Comparison of ENCODE assay signal across 8 mouse cellular contexts in genomic region chr11:69045531-69046394, GRCm38 (mm10). TPM values are rescaled to one million over a fixed set of nuclear protein-coding genes. Genes with fewer than 3 reads are reported as not detected.
DNase-seq lines count a peak whose midpoint lies in the region; ATAC-seq and TF ChIP-seq lines count a peak whose summit lies in the region.

Gene Aurkb, plus strand, starts transcription at chr11:69045647.

- peak; percentile 97 for DNase-seq in embryonic facial prominence, embryonic 14.5 days (ENCODE audit: low spot score)
- peak; percentile 96 for DNase-seq in heart, embryonic 10.5 days (ENCODE audit: low spot score)
- peak; percentile 92 for DNase-seq in neural tube, embryonic 11.5 days (ENCODE audit: low spot score)
- DNase-seq in stomach, postnatal 0 days (ENCODE audit: low spot score) = peak; percentile 90

- peak; percentile 82 for ATAC-seq in CD4-positive, CD25-positive, alpha-beta regulatory T cell, adult 4 months
- ATAC-seq in embryonic facial prominence, embryonic 14.5 days (ENCODE audit: low read depth) = peak; percentile 84
- peak; percentile 81 for ATAC-seq in kidney, embryonic 14.5 days (ENCODE audit: low FRiP score, low TSS enrichment)
- ATAC-seq in liver, embryonic 15.5 days (ENCODE audit: insufficient read depth) = peak; percentile 81
- peak; percentile 77; the same call in 1 of the 2 replicates for ATAC-seq in neural tube, embryonic 11.5 days (ENCODE audit: insufficient read depth, low FRiP score, low TSS enrichment)
- peak; percentile 76 for ATAC-seq in stomach, postnatal 0 days (ENCODE audit: low FRiP score, low TSS enrichment)

- TF ChIP-seq POLR2A in bone marrow, adult 2 months (IDR thresholded peaks at IDR 0.05; ENCODE audit: borderline replicate concordance, control insufficient read depth, low read depth, low read length) = peak; percentile 80; the same call in 1 of the 2 replicates

- no peak for TF ChIP-seq EP300 in stomach, postnatal 0 days (optimal IDR thresholded peaks at IDR 0.05)

- H3K9me3 ChIP-seq in embryonic facial prominence, embryonic 14.5 days (ENCODE audit: control insufficient read depth, low read length) = no peaks in the 10 kb centered on the region
- H3K9me3 ChIP-seq in heart, embryonic 10.5 days = no peaks in the 10 kb centered on the region
- H3K9me3 ChIP-seq in kidney, embryonic 14.5 days (ENCODE audit: control insufficient read depth, low read length) = no peaks in the 10 kb centered on the region
- H3K9me3 ChIP-seq in liver, embryonic 15.5 days (replicated peaks) = no peaks in the 10 kb centered on the region
- no peaks in the 10 kb centered on the region for H3K9me3 ChIP-seq in neural tube, embryonic 11.5 days (ENCODE audit: control insufficient read depth, low read length)
- H3K9me3 ChIP-seq in stomach, postnatal 0 days (ENCODE audit: control insufficient read depth, low read length) = no peaks in the 10 kb centered on the region

- H3K27ac ChIP-seq in bone marrow, adult 2 months (ENCODE audit: control insufficient read depth, insufficient read depth, low read depth, low read length, poor library complexity) = peak within 1 kb of the TSS; percentile 81
- peak within 1 kb of the TSS; percentile 85 for H3K27ac ChIP-seq in embryonic facial prominence, embryonic 14.5 days (replicated peaks; ENCODE audit: low read depth, low read length)
- peak within 1 kb of the TSS; percentile 96 for H3K27ac ChIP-seq in heart, embryonic 10.5 days
- peak within 1 kb of the TSS; percentile 96 for H3K27ac ChIP-seq in kidney, embryonic 14.5 days (ENCODE audit: low read depth, low read length)
- H3K27ac ChIP-seq in liver, embryonic 15.5 days (replicated peaks) = peak within 1 kb of the TSS; percentile 93
- peak within 1 kb of the TSS; percentile 67 for H3K27ac ChIP-seq in neural tube, embryonic 11.5 days (ENCODE audit: low read depth, low read length)
- peak within 1 kb of the TSS; percentile 79 for H3K27ac ChIP-seq in stomach, postnatal 0 days (replicated peaks)

- peaks cover 26% of the 10 kb centered on the region for H3K36me3 ChIP-seq in embryonic facial prominence, embryonic 14.5 days (ENCODE audit: control insufficient read depth, insufficient read depth, low read length)
- peaks cover 32% of the 10 kb centered on the region for H3K36me3 ChIP-seq in heart, embryonic 10.5 days
- peaks cover 30% of the 10 kb centered on the region for H3K36me3 ChIP-seq in kidney, embryonic 14.5 days (ENCODE audit: control insufficient read depth, insufficient read depth, low read length)
- peaks cover 36% of the 10 kb centered on the region for H3K36me3 ChIP-seq in liver, embryonic 15.5 days (replicated peaks)
- H3K36me3 ChIP-seq in neural tube, embryonic 11.5 days (ENCODE audit: control insufficient read depth, insufficient read depth, low read length) = peaks cover 12% of the 10 kb centered on the region
- H3K36me3 ChIP-seq in stomach, postnatal 0 days (ENCODE audit: control insufficient read depth, insufficient read depth, low read length) = no peaks in the 10 kb centered on the region

- peak within 1 kb of the TSS; percentile 81 for H3K9ac ChIP-seq in embryonic facial prominence, embryonic 14.5 days (ENCODE audit: low read depth, low read length)
- H3K9ac ChIP-seq in kidney, embryonic 14.5 days (ENCODE audit: low read depth, low read length) = peak within 1 kb of the TSS; percentile 88
- H3K9ac ChIP-seq in liver, embryonic 15.5 days = peak within 1 kb of the TSS; percentile 90
- peak within 1 kb of the TSS; percentile 61 for H3K9ac ChIP-seq in neural tube, embryonic 11.5 days (ENCODE audit: low read length)
- peak within 1 kb of the TSS; percentile 70 for H3K9ac ChIP-seq in stomach, postnatal 0 days (ENCODE audit: low read length)

- TF ChIP-seq CTCF in bone marrow, adult 2 months (IDR thresholded peaks at IDR 0.05; ENCODE audit: control insufficient read depth, insufficient read depth, low read length) = 0 out of 2 replicates have a peak, but pooled peaks have one; percentile 15
- TF ChIP-seq CTCF in stomach, postnatal 0 days (IDR thresholded peaks at IDR 0.05; ENCODE audit: low read depth) = no peak

- peak within 1 kb of the TSS; percentile 80 for H3K4me2 ChIP-seq in embryonic facial prominence, embryonic 14.5 days (ENCODE audit: low read depth, low read length)
- H3K4me2 ChIP-seq in kidney, embryonic 14.5 days (replicated peaks; ENCODE audit: low read depth, low read length) = peak within 1 kb of the TSS; percentile 76
- peak within 1 kb of the TSS; percentile 74 for H3K4me2 ChIP-seq in liver, embryonic 15.5 days
- H3K4me2 ChIP-seq in neural tube, embryonic 11.5 days (ENCODE audit: low read depth) = peak within 1 kb of the TSS; percentile 63
- H3K4me2 ChIP-seq in stomach, postnatal 0 days (replicated peaks; ENCODE audit: low read depth) = peak within 1 kb of the TSS; percentile 86

- peak within 1 kb of the TSS; percentile 86 for H3K4me3 ChIP-seq in bone marrow, adult 2 months (replicated peaks; ENCODE audit: control insufficient read depth, low read depth, low read length)
- peak within 1 kb of the TSS; percentile 76 for H3K4me3 ChIP-seq in embryonic facial prominence, embryonic 14.5 days (ENCODE audit: low read depth, low read length)
- H3K4me3 ChIP-seq in heart, embryonic 10.5 days = peak within 1 kb of the TSS; percentile 96
- peak within 1 kb of the TSS; percentile 90 for H3K4me3 ChIP-seq in kidney, embryonic 14.5 days (ENCODE audit: low read length)
- peak within 1 kb of the TSS; percentile 85 for H3K4me3 ChIP-seq in liver, embryonic 15.5 days (replicated peaks)
- peak within 1 kb of the TSS; percentile 78 for H3K4me3 ChIP-seq in neural tube, embryonic 11.5 days (ENCODE audit: low read depth, low read length)
- H3K4me3 ChIP-seq in stomach, postnatal 0 days (ENCODE audit: low read depth, low read length) = peak within 1 kb of the TSS; percentile 79

- no peaks in the 10 kb centered on the region for H3K27me3 ChIP-seq in embryonic facial prominence, embryonic 14.5 days (replicated peaks; ENCODE audit: control insufficient read depth, insufficient read depth, low read length)
- no peaks in the 10 kb centered on the region for H3K27me3 ChIP-seq in heart, embryonic 10.5 days (ENCODE audit: insufficient read depth, poor library complexity, severe bottlenecking)
- no peaks in the 10 kb centered on the region for H3K27me3 ChIP-seq in kidney, embryonic 14.5 days (ENCODE audit: control insufficient read depth, insufficient read depth, low read length)
- H3K27me3 ChIP-seq in liver, embryonic 15.5 days = no peaks in the 10 kb centered on the region
- H3K27me3 ChIP-seq in neural tube, embryonic 11.5 days (ENCODE audit: control insufficient read depth, insufficient read depth, low read length) = no peaks in the 10 kb centered on the region
- no peaks in the 10 kb centered on the region for H3K27me3 ChIP-seq in stomach, postnatal 0 days (ENCODE audit: control insufficient read depth, insufficient read depth, low read length)

- under 1% methylated on average over 54 of the region's 54 CpGs for WGBS in bone marrow, adult 2 months
- WGBS in embryonic facial prominence, embryonic 14.5 days = under 1% methylated on average over 41 of the region's 54 CpGs
- under 1% methylated on average over 54 of the region's 54 CpGs for WGBS in heart, embryonic 10.5 days
- under 1% methylated on average over 54 of the region's 54 CpGs for WGBS in kidney, embryonic 14.5 days
- WGBS in liver, embryonic 15.5 days (ENCODE audit: insufficient replicate concordance) = under 1% methylated on average over 54 of the region's 54 CpGs
- under 1% methylated on average over 54 of the region's 54 CpGs for WGBS in neural tube, embryonic 11.5 days
- WGBS in stomach, postnatal 0 days = under 1% methylated on average over 53 of the region's 54 CpGs

- peaks cover 1% of the 10 kb centered on the region; the same call in 1 of the 2 replicates for H3K4me1 ChIP-seq in bone marrow, adult 2 months (ENCODE audit: control insufficient read depth, insufficient read depth, low read length)
- H3K4me1 ChIP-seq in embryonic facial prominence, embryonic 14.5 days (ENCODE audit: control insufficient read depth, insufficient read depth, low read length) = no peaks in the 10 kb centered on the region
- peaks cover 24% of the 10 kb centered on the region for H3K4me1 ChIP-seq in heart, embryonic 10.5 days
- peaks cover 15% of the 10 kb centered on the region for H3K4me1 ChIP-seq in kidney, embryonic 14.5 days (ENCODE audit: control insufficient read depth, insufficient read depth, low read length)
- peaks cover 53% of the 10 kb centered on the region for H3K4me1 ChIP-seq in liver, embryonic 15.5 days (replicated peaks)
- H3K4me1 ChIP-seq in neural tube, embryonic 11.5 days (ENCODE audit: control insufficient read depth, insufficient read depth, low read length) = 0 out of 2 replicates have a peak, but pooled peaks cover 3% of the 10 kb centered on the region
- H3K4me1 ChIP-seq in stomach, postnatal 0 days (replicated peaks; ENCODE audit: control insufficient read depth, insufficient read depth) = no peaks in the 10 kb centered on the region

RNA-seq across cellular contexts. Expression of gene Aurkb, which starts in this region (rescaled TPM):
- polyA plus RNA-seq in CD4-positive, CD25-positive, alpha-beta regulatory T cell, adult 4 months (2017; shearing (Covaris generic)) = 10 to 100 TPM in 1 of 2 experiments, 1 to 10 TPM in 1; 9.0 to 17.8 TPM
- polyA plus RNA-seq in bone marrow, adult 2 months (2011; ENCODE audit: insufficient read depth, insufficient read length, low replicate concordance, missing spikeins) = 53.2 and 100 TPM in 2 replicates
- 92.5 and 112 TPM in 2 replicates for polyA plus RNA-seq in embryonic facial prominence, embryonic 14.5 days (2014; fragmentation: Nextera tagmentation; extraction: Ambion mirVana)
- polyA plus RNA-seq in heart, embryonic 10.5 days (2016; fragmentation: Nextera tagmentation; extraction: Ambion mirVana) = 110 and 147 TPM in 2 replicates
- polyA plus RNA-seq in kidney, embryonic 14.5 days (2014; fragmentation: Nextera tagmentation; extraction: Ambion mirVana) = 145 and 155 TPM in 2 replicates
- 111 and 115 TPM in 2 replicates for polyA plus RNA-seq in liver, embryonic 15.5 days (2015; fragmentation: Nextera tagmentation; extraction: Ambion mirVana)
- 154 and 155 TPM in 2 replicates for polyA plus RNA-seq in neural tube, embryonic 11.5 days (2014; fragmentation: Nextera tagmentation; extraction: Ambion mirVana)
- polyA plus RNA-seq in stomach, postnatal 0 days (2015; fragmentation: Nextera tagmentation; extraction: Ambion mirVana) = 24.7 and 34.0 TPM in 2 replicates

Comparison
In these comparisons a context has a peak if more than half of its experiments do, and no peak if none do; other contexts are left out.
1. Peak in every context shown above with its lines: DNase-seq, ATAC-seq, H3K4me3 ChIP-seq and H3K27ac ChIP-seq.